Mouse (Mus musculus) lung, embryonic 16.5 days (tissue): ENCODE data around the gene Cyp2w1. TPM values are rescaled to one million over a fixed set of nuclear protein-coding genes. Genes with fewer than 3 reads are reported as not detected.

Source experiments
- ATAC-seq: fragments of 200-750 bp; cut with Nextera tagmentation; 2 replicates; pipeline ENCODE4 v1.8.0; 2017; ENCODE audit warnings: low read depth, mild to moderate bottlenecking, moderate library complexity
- H3K27ac ChIP-seq: fragments of 300-500 bp; sonication (generic); 2 replicates; pipeline ENCODE4 v1.5.1; 2014; ENCODE audit warnings: mild to moderate bottlenecking, control low read depth, low read length
- H3K27me3 ChIP-seq: fragments of 300-500 bp; sonication (generic); 2 replicates; pipeline ENCODE4 v1.6.1; 2014; ENCODE audit warnings: low read depth, low read length, mixed read lengths; ENCODE audit not compliant: control insufficient read depth, insufficient read depth
- H3K36me3 ChIP-seq: fragments of 300-500 bp; sonication (generic); 2 replicates; pipeline ENCODE4 v1.6.1; 2014; ENCODE audit warnings: low read length; ENCODE audit not compliant: control insufficient read depth, insufficient read depth
- H3K4me1 ChIP-seq: fragments of 300-500 bp; sonication (generic); replicated peaks from 2 replicates; pipeline ENCODE4 v1.6.1; 2014; ENCODE audit warnings: low read length, mixed read lengths; ENCODE audit not compliant: control insufficient read depth, insufficient read depth
- H3K4me2 ChIP-seq: fragments of 300-500 bp; sonication (generic); 2 replicates; pipeline ENCODE4 v1.6.1; 2014; ENCODE audit warnings: low read depth, low read length, control low read depth
- H3K4me3 ChIP-seq: fragments of 300-500 bp; sonication (generic); 2 replicates; pipeline ENCODE4 v1.5.1; 2014; ENCODE audit warnings: mild to moderate bottlenecking, low read length, control low read depth
- H3K9ac ChIP-seq: fragments of 300-500 bp; sonication (generic); 2 replicates; pipeline ENCODE4 v1.6.1; 2014; ENCODE audit warnings: low read length, control low read depth
- H3K9me3 ChIP-seq: fragments of 300-500 bp; sonication (generic); 2 replicates; pipeline ENCODE4 v1.6.1; 2016; ENCODE audit warnings: low read length; ENCODE audit not compliant: control insufficient read depth
- WGBS: fragments of 180-500 bp; shearing (Covaris S2); extraction: QIAGEN DNeasy Blood & Tissue Kit; methylation state at CpG from one replicate; pipeline ENCODE4 v1.1.7; 2014; 5-methylcytosine and 5-hydroxymethylcytosine counted together
- polyA plus RNA-seq: library from polyadenylated mRNA; unstranded; fragments of >200 nt; fragmentation: Nextera tagmentation; extraction: Ambion mirVana; gene quantifications from 2 replicates; pipeline ENCODE4 v1.2.1, GENCODE M21; 2015

Cyp2w1 gene
- polyA plus RNA-seq, 1 experiment from 2014 or later, result 0.18 TPM

- peak; percentile 39 for ATAC-seq
- Histone ChIP-seq H3K9me3 (no peaks in the 10 kb centered on the region), H3K27me3 (no peaks in the 10 kb centered on the region), H3K4me2 (peak within 1 kb of the TSS; percentile 89), H3K4me1 (peaks cover 59% of the 10 kb centered on the region), H3K36me3 (no peaks in the 10 kb centered on the region), H3K27ac (peak within 1 kb of the TSS; percentile 99), H3K4me3 (no peak within 1 kb of the TSS; the same call in 1 of the 2 replicates), H3K9ac (peak within 1 kb of the TSS; percentile 64)
- 21% methylated on average over 18 of the region's 18 CpGs for WGBS
These were observed 25.3 kb downstream of the Cyp2w1 start, which contains the start of gene Gpr146 for GRCm38 (mm10) chr5:139377468-139378270. Gene Gpr146 (plus strand): TSS chr5:139377697.

DNA sequence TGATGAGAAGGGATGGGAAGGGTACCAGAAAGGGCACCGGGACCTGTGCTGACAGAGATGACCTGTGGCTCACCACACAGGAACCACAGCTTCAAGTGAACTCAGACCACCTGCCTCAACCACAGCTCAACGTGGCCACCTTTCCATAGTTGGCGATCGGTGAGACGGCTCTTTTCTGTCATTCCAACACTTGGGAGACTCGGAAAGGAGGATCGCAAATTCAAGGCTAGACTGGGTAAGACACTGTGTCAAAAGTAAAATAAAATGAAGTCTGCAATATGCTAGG lies 25.8 kb downstream of the Cyp2w1 start:
- Histone ChIP-seq H3K9ac (0 out of 2 replicates have a peak overlapping the region, but pooled peaks have one; percentile 48), H3K4me2 (no peak overlapping the region), H3K4me1 (peaks cover 61% of the 10 kb centered on the region), H3K9me3 (no peaks in the 10 kb centered on the region), H3K27ac (peak overlapping the region; percentile 99), H3K4me3 (no peak overlapping the region), H3K27me3 (no peaks in the 10 kb centered on the region), H3K36me3 (no peaks in the 10 kb centered on the region)
- 67% methylated on average over 7 of the region's 7 CpGs for WGBS
- no peak for ATAC-seq

DNA sequence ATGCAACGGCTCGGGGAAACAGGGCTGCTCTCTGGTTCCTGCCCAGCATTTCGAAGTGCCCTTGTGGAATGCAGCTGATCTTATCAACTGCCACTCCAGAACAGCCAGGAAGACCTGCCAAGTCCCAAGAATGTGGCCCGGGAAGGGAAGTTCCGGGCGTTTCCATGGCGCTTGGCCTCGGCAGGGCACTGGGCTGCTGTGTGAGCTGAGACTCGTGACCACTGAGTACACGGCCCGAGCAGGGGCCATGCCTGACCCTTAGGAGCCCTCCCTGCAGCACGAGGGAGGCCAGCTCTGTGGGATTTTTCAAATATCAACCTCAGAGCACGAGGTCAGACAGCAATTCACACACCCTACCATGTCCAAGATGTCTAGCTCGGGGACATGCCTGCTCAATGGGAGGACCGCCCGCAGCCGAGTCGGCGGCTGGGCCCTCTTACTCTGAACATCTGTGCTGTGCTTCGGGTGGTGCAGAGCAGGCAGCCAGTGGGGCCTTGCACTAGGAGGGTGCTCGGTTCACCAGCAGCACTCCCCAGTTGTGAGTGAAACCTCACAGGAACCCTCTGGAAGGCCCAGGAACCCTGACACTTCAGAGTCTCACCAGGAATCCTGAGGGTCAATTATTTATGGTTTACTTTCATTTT lies 26.7 kb downstream of the Cyp2w1 start:
- 9% methylated on average over 21 of the region's 21 CpGs for WGBS
- H3K36me3 ChIP-seq, result no peaks in the 10 kb centered on the region
- peaks cover 61% of the 10 kb centered on the region for H3K4me1 ChIP-seq
- ATAC-seq, result peak; percentile 72
- H3K9me3 ChIP-seq, result no peaks in the 10 kb centered on the region
- H3K4me3 ChIP-seq, result peak overlapping the region; percentile 14; the same call in 1 of the 2 replicates
- peak overlapping the region; percentile 99 for H3K27ac ChIP-seq
- H3K4me2 ChIP-seq, result peak overlapping the region; percentile 89
- no peaks in the 10 kb centered on the region for H3K27me3 ChIP-seq
- peak overlapping the region; percentile 64 for H3K9ac ChIP-seq

- H3K9me3 ChIP-seq, result no peaks in the 10 kb centered on the region
- no peak for ATAC-seq
- 15% methylated on average over 8 of the region's 8 CpGs for WGBS
- no peaks in the 10 kb centered on the region for H3K36me3 ChIP-seq
- peak overlapping the region; percentile 64 for H3K9ac ChIP-seq
- peak overlapping the region; percentile 99 for H3K27ac ChIP-seq
- H3K27me3 ChIP-seq, result no peaks in the 10 kb centered on the region
- H3K4me1 ChIP-seq, result peaks cover 62% of the 10 kb centered on the region
- H3K4me3 ChIP-seq, result peak overlapping the region; percentile 69
- H3K4me2 ChIP-seq, result peak overlapping the region; percentile 89
These were observed 27.5 kb downstream of the Cyp2w1 start for GRCm38 (mm10) chr5:139379771-139380384.

DNA sequence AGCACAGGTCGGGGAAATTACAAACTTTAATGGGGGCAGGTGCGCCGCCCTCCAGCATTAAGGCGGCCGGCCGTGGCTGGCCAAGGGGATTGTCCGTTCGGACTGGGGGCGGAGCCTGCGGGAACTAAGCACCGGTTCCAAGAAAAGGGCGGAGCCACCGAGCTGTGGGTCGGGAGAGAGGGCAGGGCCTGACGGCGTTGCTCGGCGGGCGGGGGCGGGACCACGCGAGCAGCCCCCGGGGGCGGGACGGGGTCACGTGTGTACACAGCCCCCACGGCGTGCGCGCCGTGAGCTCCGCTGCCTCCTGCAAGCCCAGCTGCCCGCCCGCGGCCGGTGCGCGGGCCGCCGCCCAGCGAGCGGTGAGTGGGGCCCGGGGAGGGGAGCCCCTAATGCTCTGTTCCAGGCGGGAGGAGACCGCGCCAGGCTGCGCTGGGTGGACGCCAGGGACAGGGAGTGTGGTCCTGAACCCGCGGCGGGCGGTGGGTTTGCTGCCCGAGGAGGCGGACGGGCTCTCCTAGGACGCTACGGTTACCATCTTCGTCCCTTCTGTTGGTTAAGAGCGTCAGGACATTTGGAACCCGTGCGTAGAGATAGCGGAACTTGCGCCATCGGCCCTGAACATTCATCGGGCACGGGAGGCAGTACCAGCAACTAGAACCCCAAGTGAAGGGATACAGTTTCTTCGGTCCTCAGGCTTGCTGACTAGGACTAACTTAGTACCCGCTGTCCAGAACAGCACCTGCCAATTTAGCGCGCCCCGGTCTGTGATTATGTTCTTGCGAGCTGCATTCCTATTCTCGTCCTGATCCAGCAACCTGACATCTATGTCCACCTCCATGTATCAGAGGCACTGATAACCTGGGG lies 28.2 kb downstream of the Cyp2w1 start:
- under 1% methylated on average over 61 of the region's 73 CpGs for WGBS
- peaks cover 62% of the 10 kb centered on the region for H3K4me1 ChIP-seq
- peak overlapping the region; percentile 81 for H3K9ac ChIP-seq
- H3K36me3 ChIP-seq, result no peaks in the 10 kb centered on the region
- H3K27me3 ChIP-seq, result no peaks in the 10 kb centered on the region
- H3K9me3 ChIP-seq, result no peaks in the 10 kb centered on the region
- ATAC-seq, result peak; percentile 82
- peak overlapping the region; percentile 99 for H3K27ac ChIP-seq
- peak overlapping the region; percentile 69 for H3K4me3 ChIP-seq
- H3K4me2 ChIP-seq, result peak overlapping the region; percentile 89

GRCm38 (mm10) chr5:139381586-139382513 lies 29.4 kb downstream of the Cyp2w1 start:
- H3K9ac ChIP-seq, result peak overlapping the region; percentile 40
- no peak for ATAC-seq
- no peaks in the 10 kb centered on the region for H3K27me3 ChIP-seq
- 66% methylated on average over 18 of the region's 18 CpGs for WGBS
- H3K9me3 ChIP-seq, result no peaks in the 10 kb centered on the region
- H3K4me3 ChIP-seq, result no peak overlapping the region
- H3K27ac ChIP-seq, result peak overlapping the region; percentile 78
- peaks cover 60% of the 10 kb centered on the region for H3K4me1 ChIP-seq
- H3K4me2 ChIP-seq, result peak overlapping the region; percentile 89; the same call in 1 of the 2 replicates
- H3K36me3 ChIP-seq, result no peaks in the 10 kb centered on the region

DNA sequence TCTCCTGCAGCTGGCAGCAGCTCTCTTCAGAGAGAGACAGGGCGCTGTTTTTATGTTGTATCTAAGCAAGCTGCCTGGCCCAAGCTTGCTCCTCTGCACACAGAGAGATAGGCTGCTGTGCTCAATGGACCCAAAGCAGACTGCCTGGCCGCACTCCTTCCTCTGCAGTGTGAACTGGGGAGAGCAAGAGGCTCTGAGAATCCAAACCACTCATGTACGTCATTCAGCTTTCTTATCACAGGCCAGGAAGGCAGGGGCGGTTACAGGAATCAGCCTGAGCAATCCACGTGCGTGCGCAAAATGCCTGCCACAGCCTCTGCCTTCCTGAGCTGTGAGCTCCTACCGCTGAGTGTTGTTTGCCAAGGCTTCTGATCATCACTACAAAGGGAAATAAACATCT lies 30.3 kb downstream of the Cyp2w1 start:
- Histone ChIP-seq H3K9me3 (no peaks in the 10 kb centered on the region), H3K9ac (peak overlapping the region; percentile 40; the same call in 1 of the 2 replicates), H3K4me3 (no peak overlapping the region), H3K4me2 (peak overlapping the region; percentile 30), H3K27me3 (no peaks in the 10 kb centered on the region), H3K4me1 (peaks cover 55% of the 10 kb centered on the region), H3K27ac (peak overlapping the region; percentile 78), H3K36me3 (no peaks in the 10 kb centered on the region)
- no peak for ATAC-seq
- 27% methylated on average over 8 of the region's 8 CpGs for WGBS

DNA sequence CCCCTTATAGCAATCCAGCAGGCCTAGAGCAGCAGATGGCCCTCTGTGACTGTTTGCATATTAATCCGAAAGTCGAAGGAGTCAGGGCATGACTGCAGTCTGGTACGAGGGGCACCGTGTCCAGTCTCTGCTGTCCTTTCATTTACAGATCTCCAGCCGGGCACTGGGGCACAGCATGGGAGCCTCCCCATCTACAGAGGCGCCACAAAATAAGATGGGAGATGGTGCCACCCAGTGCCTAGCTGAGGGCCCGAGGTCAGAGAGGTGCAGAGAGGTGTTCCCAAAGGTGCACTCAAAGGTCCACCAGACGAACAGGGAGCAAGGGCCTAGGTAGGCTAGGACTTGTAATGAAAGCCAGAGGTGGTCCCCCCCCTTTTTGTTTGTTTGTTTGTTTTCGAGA lies 30.8 kb downstream of the Cyp2w1 start:
- WGBS, result 70% methylated on average over 9 of the region's 9 CpGs
- no peak overlapping the region; the same call in 1 of the 2 replicates for H3K9ac ChIP-seq
- no peak overlapping the region for H3K4me2 ChIP-seq

More for the DNA sequence above, 30.8 kb downstream of the Cyp2w1 start:
- Histone ChIP-seq H3K27ac (peak overlapping the region; percentile 78), H3K27me3 (no peaks in the 10 kb centered on the region), H3K36me3 (no peaks in the 10 kb centered on the region), H3K4me1 (peaks cover 54% of the 10 kb centered on the region), H3K4me3 (no peak overlapping the region), H3K9me3 (no peaks in the 10 kb centered on the region)
- ATAC-seq, result no peak
